8 mouse cellular contexts compared by ENCODE assay signal in genomic region chr8:83621691-83622388, GRCm38 (mm10). TPM values are rescaled to one million over a fixed set of nuclear protein-coding genes. Genes with fewer than 3 reads are reported as not detected.
DNase-seq lines count a peak whose midpoint lies in the region; ATAC-seq and TF ChIP-seq lines count a peak whose summit lies in the region.

No protein-coding gene starts in this region.

- DNase-seq in heart, adult 2 months, result no peak
- no peak for DNase-seq in heart, postnatal 4 days
- no peak for DNase-seq in CH12.LX (ENCODE audit: extremely low read depth)
- DNase-seq in embryo, embryonic 10.5 days (ENCODE audit: low spot score), result no peak
- DNase-seq in thymus, postnatal 4 days, result no peak

- no peak overlapping the region for H3K27ac ChIP-seq in heart, adult 2 months
- H3K27ac ChIP-seq in CH12.LX (ENCODE audit: insufficient read depth, low read depth), result no peak overlapping the region
- no peak overlapping the region for H3K27ac ChIP-seq in forebrain, embryonic 15.5 days (replicated peaks)
- peak overlapping the region; percentile 74 for H3K27ac ChIP-seq in liver, embryonic 15.5 days (replicated peaks)

- H3K79me2 ChIP-seq in heart, adult 2 months (replicated peaks; ENCODE audit: control insufficient read depth, insufficient read depth, low read length), result no peaks in the 10 kb centered on the region
- no peaks in the 10 kb centered on the region for H3K79me2 ChIP-seq in CH12.LX (replicated peaks; ENCODE audit: control insufficient read depth, extremely low read depth, insufficient read depth, poor library complexity, severe bottlenecking)

- H3K9me3 ChIP-seq in CH12.LX (replicated peaks; ENCODE audit: low read length), result peaks cover 2% of the 10 kb centered on the region
- no peaks in the 10 kb centered on the region for H3K9me3 ChIP-seq in forebrain, embryonic 15.5 days
- no peaks in the 10 kb centered on the region for H3K9me3 ChIP-seq in liver, embryonic 15.5 days (replicated peaks)

- peak overlapping the region; percentile 68 for H3K4me2 ChIP-seq in CH12.LX (ENCODE audit: insufficient read depth, low read depth, poor library complexity, severe bottlenecking)
- H3K4me2 ChIP-seq in forebrain, embryonic 15.5 days (replicated peaks), result peak overlapping the region; percentile 85
- peak overlapping the region; percentile 90 for H3K4me2 ChIP-seq in liver, embryonic 15.5 days

- TF ChIP-seq CTCF in heart, adult 2 months (IDR thresholded peaks at IDR 0.05), result no peak
- TF ChIP-seq CTCF in CH12.LX (conservative IDR thresholded peaks at IDR 0.05 in 1 of 2, IDR thresholded peaks at IDR 0.05 in 1 of 2; ENCODE audit: low read depth in 2 of 2, low read length in 2 of 2), result no peak

- WGBS in heart, adult 2 months, result 53% methylated on average over 15 of the region's 15 CpGs
- 52% methylated on average over 15 of the region's 15 CpGs for WGBS in forebrain, embryonic 15.5 days
- WGBS in liver, embryonic 15.5 days (ENCODE audit: insufficient replicate concordance), result 52% methylated on average over 15 of the region's 15 CpGs

- H3K36me3 ChIP-seq in heart, adult 2 months (ENCODE audit: control insufficient read depth, insufficient read depth, low read length), result no peaks in the 10 kb centered on the region
- no peaks in the 10 kb centered on the region for H3K36me3 ChIP-seq in CH12.LX (replicated peaks in 1 of 2; ENCODE audit: control insufficient read depth in 1 of 2, insufficient read depth in 1 of 2, low read length in 1 of 2)
- H3K36me3 ChIP-seq in forebrain, embryonic 15.5 days, result no peaks in the 10 kb centered on the region
- H3K36me3 ChIP-seq in liver, embryonic 15.5 days (replicated peaks), result no peaks in the 10 kb centered on the region

- dilution Hi-C loops in CH12.LX (cut with MboI; ENCODE audit: extremely low pct_ligation_motif_present, extremely low pct_unique_long_range_greater_than_20kb, low sequenced_read_pairs), result no loop called here

- in situ Hi-C loops in CH12.LX (cut with MboI; ENCODE audit: low pct_ligation_motif_present, low pct_unique_long_range_greater_than_20kb, low sequenced_read_pairs), result no loop called here

- TF ChIP-seq RAD21 in CH12.LX (IDR thresholded peaks at IDR 0.05; ENCODE audit: low read depth, low read length), result no peak

- peak overlapping the region; percentile 34; the same call in 1 of the 2 replicates for H3K9ac ChIP-seq in heart, adult 2 months (ENCODE audit: low read depth, low read length)
- no peak overlapping the region for H3K9ac ChIP-seq in CH12.LX (ENCODE audit: insufficient read depth, low read depth)
- H3K9ac ChIP-seq in forebrain, embryonic 15.5 days (replicated peaks), result peak overlapping the region; percentile 66
- peak overlapping the region; percentile 61 for H3K9ac ChIP-seq in liver, embryonic 15.5 days

- no peaks in the 10 kb centered on the region for H3K4me1 ChIP-seq in heart, adult 2 months (ENCODE audit: control insufficient read depth, insufficient read depth, low read length)
- H3K4me1 ChIP-seq in CH12.LX (ENCODE audit: control insufficient read depth in 1 of 2, insufficient read depth in 2 of 2), result peaks cover 15 to 29% of the 10 kb centered on the region in 2 experiments
- peaks cover 4% of the 10 kb centered on the region; the same call in 1 of the 2 replicates for H3K4me1 ChIP-seq in forebrain, embryonic 15.5 days
- peaks cover 55% of the 10 kb centered on the region for H3K4me1 ChIP-seq in liver, embryonic 15.5 days (replicated peaks)

- intact Hi-C loops in heart, adult 2 months (cut with DNase I), result loop anchor here (1.0 to 5.0 kb wide), 2 partner anchors 56 to 520 kb away; partner anchors contain the start of gene Ndufb7

- H3K27me3 ChIP-seq in heart, adult 2 months (ENCODE audit: control insufficient read depth, insufficient read depth, low read length), result no peaks in the 10 kb centered on the region
- no peaks in the 10 kb centered on the region for H3K27me3 ChIP-seq in CH12.LX (replicated peaks)
- H3K27me3 ChIP-seq in forebrain, embryonic 15.5 days, result no peaks in the 10 kb centered on the region
- no peaks in the 10 kb centered on the region for H3K27me3 ChIP-seq in liver, embryonic 15.5 days

- ATAC-seq in forebrain, embryonic 15.5 days (replicated peaks), result peak; percentile 53
- no peak for ATAC-seq in liver, embryonic 15.5 days (ENCODE audit: insufficient read depth)
- no peak for ATAC-seq in megakaryocyte-erythroid progenitor cell, adult 5-6 weeks (replicated peaks; ENCODE audit: low FRiP score, low TSS enrichment, poor library complexity, severe bottlenecking)

- TF ChIP-seq EP300 in heart, adult 2 months (IDR thresholded peaks at IDR 0.05; ENCODE audit: insufficient read depth, low read depth, low read length), result no peak
- no peak for TF ChIP-seq EP300 in CH12.LX (IDR thresholded peaks at IDR 0.05; ENCODE audit: low read length)

- TF ChIP-seq POLR2A in heart, adult 2 months (IDR thresholded peaks at IDR 0.05; ENCODE audit: insufficient read depth, low read depth, low read length), result no peak
- TF ChIP-seq POLR2A in CH12.LX (IDR thresholded peaks at IDR 0.05; ENCODE audit: low read depth, low read length), result no peak

- peak overlapping the region; percentile 43 for H3K4me3 ChIP-seq in heart, adult 2 months
- peak overlapping the region in 2 of 3 experiments; percentile 21 to 47 for H3K4me3 ChIP-seq in CH12.LX (replicated peaks in 1 of 3; ENCODE audit: low read depth in 2 of 3, low read length in 2 of 3, poor library complexity in 1 of 3)
- peak overlapping the region; percentile 48 for H3K4me3 ChIP-seq in forebrain, embryonic 15.5 days
- H3K4me3 ChIP-seq in liver, embryonic 15.5 days (replicated peaks), result peak overlapping the region; percentile 52

TF ChIP-seq in CH12.LX, 34 proteins besides CTCF, POLR2A, EP300 and RAD21 (continues in another document):
- TF ChIP-seq NELFE (IDR thresholded peaks at IDR 0.05; ENCODE audit: low read depth, low read length) (no peak), MYC (IDR thresholded peaks at IDR 0.05; ENCODE audit: low read depth, low read length) (no peak)

RNA-seq across cellular contexts. Expression of gene Dnajb1, which starts 13.8 kb away (rescaled TPM):
- 10 to 100 TPM; 11.3 to 16.8 TPM for total RNA-seq in heart, adult 2 months (2021)
- polyA plus RNA-seq in heart, adult 2 months (2012; rRNA removed), result 13.4 and 17.4 TPM in 2 replicates
- 10 to 100 TPM; 21.3 to 22.8 TPM for total RNA-seq in heart, postnatal 4 days (2021)
- total RNA-seq in CH12.LX (2012; rRNA removed) (24.9 and 32.0 TPM in 2 replicates), CH12.LX (2014; rRNA removed) (29.5 and 30.7 TPM in 2 replicates)
- polyA plus RNA-seq in CH12.LX (2012; ENCODE audit: insufficient read length, low read depth), result 30.5 and 30.9 TPM in 2 replicates
- 59.8 and 63.0 TPM in 2 replicates for polyA plus RNA-seq in forebrain, embryonic 15.5 days (2015; fragmentation: Nextera tagmentation; extraction: Ambion mirVana)
- 52.7 and 56.0 TPM in 2 replicates for polyA plus RNA-seq in liver, embryonic 15.5 days (2015; fragmentation: Nextera tagmentation; extraction: Ambion mirVana)
- total RNA-seq in megakaryocyte-erythroid progenitor cell, adult 5-6 weeks (2014; fragmentation: Nextera tagmentation), result 49.7 and 52.6 TPM in 2 replicates
- total RNA-seq in megakaryocyte-erythroid progenitor cell, adult 5-6 weeks (2017), result 50.2 and 63.1 TPM in 2 replicates

RNA-seq across cellular contexts. Expression of gene Tecr, which starts 14.1 kb away (rescaled TPM):
- 100 to 1,000 TPM; 445 to 505 TPM for total RNA-seq in heart, adult 2 months (2021)
- 772 and 935 TPM in 2 replicates for polyA plus RNA-seq in heart, adult 2 months (2012; rRNA removed)
- total RNA-seq in heart, postnatal 4 days (2021), result 100 to 1,000 TPM; 162 to 169 TPM
- 130 and 171 TPM in 2 replicates for total RNA-seq in CH12.LX (2012; rRNA removed)
- 95.9 and 111 TPM in 2 replicates for total RNA-seq in CH12.LX (2014; rRNA removed)
- polyA plus RNA-seq in CH12.LX (2012; ENCODE audit: insufficient read length, low read depth), result 199 and 209 TPM in 2 replicates
- 683 and 712 TPM in 2 replicates for polyA plus RNA-seq in forebrain, embryonic 15.5 days (2015; fragmentation: Nextera tagmentation; extraction: Ambion mirVana)
- polyA plus RNA-seq in liver, embryonic 15.5 days (2015; fragmentation: Nextera tagmentation; extraction: Ambion mirVana), result 329 and 344 TPM in 2 replicates
- total RNA-seq in megakaryocyte-erythroid progenitor cell, adult 5-6 weeks (2014; fragmentation: Nextera tagmentation), result 304 and 466 TPM in 2 replicates
- 230 and 318 TPM in 2 replicates for total RNA-seq in megakaryocyte-erythroid progenitor cell, adult 5-6 weeks (2017)

RNA-seq across cellular contexts. Expression of gene Gipc1, which starts 30.6 kb away (rescaled TPM):
- total RNA-seq in heart, adult 2 months (2021), result 10 to 100 TPM; 23.8 to 25.6 TPM
- 22.3 and 27.7 TPM in 2 replicates for polyA plus RNA-seq in heart, adult 2 months (2012; rRNA removed)
- total RNA-seq in heart, postnatal 4 days (2021), result 10 to 100 TPM; 61.9 to 64.2 TPM
- total RNA-seq in CH12.LX (2012; rRNA removed), result 21.2 and 25.8 TPM in 2 replicates
- 21.0 and 24.4 TPM in 2 replicates for total RNA-seq in CH12.LX (2014; rRNA removed)
- 22.6 and 24.2 TPM in 2 replicates for polyA plus RNA-seq in CH12.LX (2012; ENCODE audit: insufficient read length, low read depth)
- polyA plus RNA-seq in forebrain, embryonic 15.5 days (2015; fragmentation: Nextera tagmentation; extraction: Ambion mirVana), result 161 and 168 TPM in 2 replicates
- 49.8 and 50.8 TPM in 2 replicates for polyA plus RNA-seq in liver, embryonic 15.5 days (2015; fragmentation: Nextera tagmentation; extraction: Ambion mirVana)
- total RNA-seq in megakaryocyte-erythroid progenitor cell, adult 5-6 weeks (2014; fragmentation: Nextera tagmentation), result 15.6 and 31.4 TPM in 2 replicates
- 6.5 and 6.9 TPM in 2 replicates for total RNA-seq in megakaryocyte-erythroid progenitor cell, adult 5-6 weeks (2017)

RNA-seq across cellular contexts. Expression of gene Ptger1, which starts 44.6 kb away (rescaled TPM):
- total RNA-seq in heart, adult 2 months (2021), result under 1 TPM; 0.37 to 0.39 TPM
- 0.41 and 0.79 TPM in 2 replicates for polyA plus RNA-seq in heart, adult 2 months (2012; rRNA removed)
- 1 to 10 TPM in 1 of 2 experiments, under 1 TPM in 1; 0.33 to 1.1 TPM for total RNA-seq in heart, postnatal 4 days (2021)
- total RNA-seq in CH12.LX (2012; rRNA removed), result 3.3 and 4.0 TPM in 2 replicates
- total RNA-seq in CH12.LX (2014; rRNA removed), result not detected in 2 replicates
- 2.6 and 7.6 TPM in 2 replicates for polyA plus RNA-seq in CH12.LX (2012; ENCODE audit: insufficient read length, low read depth)
- 0.82 and 1.2 TPM in 2 replicates for polyA plus RNA-seq in forebrain, embryonic 15.5 days (2015; fragmentation: Nextera tagmentation; extraction: Ambion mirVana)
- polyA plus RNA-seq in liver, embryonic 15.5 days (2015; fragmentation: Nextera tagmentation; extraction: Ambion mirVana), result 0.36 and 0.48 TPM in 2 replicates
- total RNA-seq in megakaryocyte-erythroid progenitor cell, adult 5-6 weeks (2014; fragmentation: Nextera tagmentation), result not detected in 2 replicates
- total RNA-seq in megakaryocyte-erythroid progenitor cell, adult 5-6 weeks (2017), result 0.65 and 1.1 TPM in 2 replicates

RNA-seq across cellular contexts. Expression of gene Ndufb7, which starts 55.4 kb away (rescaled TPM):
- total RNA-seq in heart, adult 2 months (2021), result 100 to 1,000 TPM; 620 to 733 TPM
- 1,081 and 1,159 TPM in 2 replicates for polyA plus RNA-seq in heart, adult 2 months (2012; rRNA removed)
- total RNA-seq in heart, postnatal 4 days (2021), result 100 to 1,000 TPM; 517 to 525 TPM
- 316 and 331 TPM in 2 replicates for total RNA-seq in CH12.LX (2012; rRNA removed)
- total RNA-seq in CH12.LX (2014; rRNA removed), result 213 and 223 TPM in 2 replicates
- polyA plus RNA-seq in CH12.LX (2012; ENCODE audit: insufficient read length, low read depth), result 144 and 202 TPM in 2 replicates
- 327 and 356 TPM in 2 replicates for polyA plus RNA-seq in forebrain, embryonic 15.5 days (2015; fragmentation: Nextera tagmentation; extraction: Ambion mirVana)
- 231 and 237 TPM in 2 replicates for polyA plus RNA-seq in liver, embryonic 15.5 days (2015; fragmentation: Nextera tagmentation; extraction: Ambion mirVana)
- total RNA-seq in megakaryocyte-erythroid progenitor cell, adult 5-6 weeks (2014; fragmentation: Nextera tagmentation), result 199 and 204 TPM in 2 replicates
- total RNA-seq in megakaryocyte-erythroid progenitor cell, adult 5-6 weeks (2017), result 173 and 183 TPM in 2 replicates
